Mouse (Mus musculus) lung, adult 18-20 months (tissue): ENCODE results near the gene Lipm.

ENCODE experiments used
- DNase-seq, 2 experiments: peaks; one replicate each; pipeline ENCODE4 v3.0.0; 2022; ENCODE audit warnings: mixed read lengths in 2 of 2

The Lipm gene

DNA sequence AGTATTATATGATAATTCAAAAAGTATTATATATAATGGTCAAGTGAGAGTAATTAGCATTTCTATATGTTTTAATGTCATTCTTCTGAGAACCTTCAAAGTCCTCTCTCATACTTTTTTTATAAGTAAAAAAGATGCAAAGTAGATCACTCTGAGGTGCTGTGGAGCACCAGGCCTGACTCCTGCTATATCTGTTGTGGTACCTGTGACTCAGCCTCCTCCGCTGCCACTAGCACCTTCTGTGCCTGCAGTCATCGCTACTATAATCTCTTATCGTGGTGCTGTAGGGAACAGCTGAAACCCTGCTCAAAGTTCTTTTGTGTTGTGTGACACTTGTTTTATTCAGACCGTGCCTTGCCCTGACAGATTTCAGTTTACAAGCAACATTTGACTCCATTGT is 65.7 kb downstream of the Lipm start:
- DNase-seq, result no peak

DNA sequence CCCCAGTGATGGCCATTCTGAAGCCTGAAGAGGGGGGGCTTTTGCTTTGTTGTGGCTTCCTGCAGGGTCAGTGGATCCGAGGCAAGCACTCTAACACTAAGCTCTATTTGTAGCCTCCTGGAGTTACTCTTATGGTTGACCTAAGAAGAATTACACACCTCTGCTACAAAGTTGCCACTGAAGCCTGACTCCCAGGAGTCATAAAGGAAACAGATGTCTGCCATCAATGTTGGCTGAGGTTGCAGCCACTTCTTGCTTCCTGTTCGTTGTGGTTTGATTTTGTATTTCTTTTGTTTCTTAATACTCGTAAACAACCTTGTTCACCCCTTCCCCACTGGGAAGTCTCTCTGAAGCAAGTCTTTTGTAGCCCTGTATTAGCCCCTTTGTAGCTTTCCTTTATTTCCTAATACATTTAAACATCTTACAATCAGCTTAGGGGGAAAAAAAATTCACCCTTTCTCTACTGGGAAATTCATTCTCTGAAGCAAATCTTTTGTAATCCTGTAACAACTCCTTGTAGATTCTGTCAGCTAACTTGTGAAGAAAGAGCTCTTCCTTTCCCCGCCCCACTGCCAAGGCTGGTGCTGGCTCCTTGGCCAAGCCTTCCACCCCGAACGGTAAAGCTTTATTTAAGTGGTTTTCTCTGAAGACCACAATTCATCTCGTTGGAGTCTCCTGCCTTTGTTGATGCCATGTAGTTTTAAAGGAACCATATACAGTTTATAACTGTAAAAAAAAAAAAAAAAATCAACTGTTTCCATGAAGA is 67.3 kb downstream of the Lipm start:
- no peak for DNase-seq

DNA sequence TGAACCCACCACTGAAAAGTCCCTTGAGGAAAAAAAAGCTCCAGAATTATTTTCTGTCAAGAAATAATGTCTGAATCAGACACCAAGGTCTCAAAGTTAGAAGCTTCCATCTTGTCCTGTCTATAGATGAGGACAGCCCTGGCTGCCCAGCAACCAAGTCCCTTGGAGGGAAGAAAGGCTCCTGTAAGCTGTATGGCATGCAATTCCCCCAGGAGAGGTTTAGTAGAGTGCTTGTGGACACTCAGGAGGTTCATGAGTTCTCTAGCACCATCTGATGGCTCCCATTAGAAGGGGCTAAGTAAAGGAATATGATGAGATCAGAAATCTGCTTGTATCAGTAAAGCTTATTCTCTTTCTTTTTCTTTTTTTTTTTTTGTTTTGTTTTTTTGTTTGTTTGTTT is 68.4 kb downstream of the Lipm start:
- DNase-seq, result no peak

DNA sequence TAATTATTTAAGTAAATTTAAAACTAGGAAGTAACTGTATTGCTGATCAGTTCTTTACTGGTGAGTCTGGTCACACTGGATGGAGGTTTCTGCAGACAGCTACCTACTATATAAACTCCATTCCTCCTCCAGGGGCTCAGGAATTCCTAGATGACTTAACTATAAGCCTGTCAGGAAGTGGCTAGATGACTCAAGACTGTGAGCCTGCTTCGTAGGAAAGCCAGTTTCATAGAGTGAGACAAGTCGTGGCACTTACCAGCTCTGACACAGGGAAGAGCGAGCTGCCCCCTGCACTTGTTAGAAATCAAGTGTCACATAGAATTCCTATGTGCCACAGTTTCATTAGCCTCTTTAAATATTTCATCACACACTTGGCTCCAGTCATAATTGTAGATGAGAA is 70.4 kb downstream of the Lipm start:
- no peak for DNase-seq
